Mouse (Mus musculus) megakaryocyte-erythroid progenitor cell, adult 5-6 weeks (primary cell): ENCODE data around the gene Hist1h2ad. TPM values are rescaled to one million over a fixed set of nuclear protein-coding genes. Genes with fewer than 3 reads are reported as not detected.

Experiments used
- ATAC-seq: replicated peaks from 2 replicates; pipeline ENCODE4 v1.8.0; 2016; ENCODE audit warnings: mild to moderate bottlenecking, inconsistent platforms; ENCODE audit not compliant: severe bottlenecking, poor library complexity, low FRiP score, low TSS enrichment
- total RNA-seq, 2 experiments: library from RNA; stranded (forward) in 1 of 2; stranded (reverse) in 1 of 2; fragments of 200-1000, 215-1000 nt in 1 of 2; fragments of >200 nt in 1 of 2; fragmentation: Nextera tagmentation in 1 of 2; gene quantifications; 2 replicates each; pipeline ENCODE4 v1.2.3; 2014 to 2017

The Hist1h2ad gene
- total RNA-seq, 2 experiments from 2014 or later, result 11.1 to 1,317 TPM

DNA sequence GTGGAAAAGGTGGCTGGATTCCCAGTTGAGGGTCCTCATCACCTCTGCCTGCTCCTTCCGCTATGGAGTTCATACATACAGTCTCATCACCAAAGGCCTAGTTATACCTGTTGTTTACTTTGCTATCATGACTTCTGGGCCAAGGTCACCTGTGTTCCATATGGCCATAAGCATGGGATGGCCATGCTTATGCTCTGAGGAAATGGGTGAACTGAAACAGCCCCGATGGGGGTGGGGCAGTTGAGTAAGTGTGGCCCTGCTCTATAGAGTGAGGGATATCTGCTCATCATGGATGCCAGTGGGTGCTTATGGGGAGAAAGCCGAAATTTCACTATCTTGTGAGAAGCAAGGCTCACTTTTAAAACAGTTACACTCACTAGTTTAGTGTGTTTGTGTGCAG is 30.9 kb downstream of the Hist1h2ad start:
- ATAC-seq, result no peak

DNA sequence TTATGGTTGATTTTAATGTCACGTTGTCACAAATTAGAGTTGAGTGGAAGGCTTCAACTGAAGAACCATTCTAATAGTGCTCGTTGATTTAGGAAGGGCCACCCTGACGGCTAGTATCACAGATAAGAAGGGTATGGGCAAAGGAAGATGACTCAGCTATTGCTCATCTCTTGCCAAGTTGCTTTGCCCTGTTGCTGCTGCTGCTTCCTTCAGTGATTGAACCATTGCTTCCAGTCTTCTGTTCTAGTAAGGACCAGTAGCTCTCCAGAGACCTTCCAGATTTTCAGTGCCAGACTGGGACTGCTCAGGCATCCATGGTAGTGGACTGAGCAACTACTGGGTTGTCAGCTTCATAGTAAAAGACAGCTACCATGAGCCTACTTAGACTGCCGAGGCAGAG is 35.0 kb downstream of the Hist1h2ad start:
- ATAC-seq, result peak; percentile 93

DNA sequence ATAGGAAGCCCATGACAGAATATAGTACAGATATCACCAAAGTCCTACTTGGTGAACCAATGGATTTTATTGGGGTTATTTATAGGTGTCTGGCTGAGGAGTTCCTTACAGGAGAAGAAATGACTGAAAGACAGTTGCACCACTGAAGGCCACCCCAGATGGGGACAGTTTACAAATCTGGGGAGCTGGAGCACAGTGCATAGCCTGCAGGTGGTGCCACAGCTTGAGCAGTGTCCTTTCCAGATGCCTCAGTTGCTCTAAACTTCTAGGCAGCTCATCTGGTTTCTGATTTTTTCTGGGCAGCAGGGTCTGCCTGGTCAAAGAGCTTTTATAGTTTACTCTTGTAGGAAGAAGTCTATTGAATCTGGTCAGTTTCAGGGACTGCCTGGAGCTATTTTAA is 35.7 kb downstream of the Hist1h2ad start:
- no peak for ATAC-seq

DNA sequence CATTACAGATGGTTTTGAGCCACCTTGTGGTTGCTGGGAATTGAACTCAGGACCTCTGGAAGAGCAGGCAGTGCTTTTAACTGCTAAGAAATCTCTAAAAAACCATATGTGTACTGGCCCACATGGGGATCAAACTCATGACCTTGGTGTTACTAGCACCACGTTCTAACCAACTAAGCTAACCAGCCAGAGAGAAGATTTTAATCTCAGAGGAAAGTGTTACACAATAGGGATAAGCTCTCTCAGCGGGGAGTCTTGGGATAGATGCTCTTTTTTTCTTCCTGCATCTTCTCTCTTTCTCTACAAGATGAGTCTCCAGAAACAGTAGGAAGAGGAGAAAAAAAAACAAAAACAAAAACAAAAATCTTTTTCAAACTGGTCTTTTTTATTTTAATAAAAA is 36.2 kb downstream of the Hist1h2ad start:
- ATAC-seq, result no peak

DNA sequence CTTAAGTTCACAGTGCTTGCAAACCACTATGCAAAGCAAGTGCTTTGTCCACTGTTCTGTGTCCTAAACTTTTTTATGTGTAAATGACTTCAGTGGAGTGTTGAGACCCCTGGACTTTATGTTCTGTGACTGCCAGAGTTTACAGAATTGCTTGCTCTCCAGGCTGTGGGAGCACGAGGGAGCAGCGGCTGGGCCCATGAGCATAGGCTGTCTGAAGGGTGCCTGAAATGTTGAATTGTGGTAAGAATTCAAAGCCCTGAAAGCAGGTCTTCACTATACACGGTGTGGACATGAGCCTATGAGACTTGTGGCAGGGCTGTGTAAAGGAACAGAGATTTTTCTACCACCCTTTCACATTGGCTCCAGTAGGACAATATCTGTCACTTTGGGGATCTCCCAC is 37.5 kb downstream of the Hist1h2ad start:
- no peak for ATAC-seq

DNA sequence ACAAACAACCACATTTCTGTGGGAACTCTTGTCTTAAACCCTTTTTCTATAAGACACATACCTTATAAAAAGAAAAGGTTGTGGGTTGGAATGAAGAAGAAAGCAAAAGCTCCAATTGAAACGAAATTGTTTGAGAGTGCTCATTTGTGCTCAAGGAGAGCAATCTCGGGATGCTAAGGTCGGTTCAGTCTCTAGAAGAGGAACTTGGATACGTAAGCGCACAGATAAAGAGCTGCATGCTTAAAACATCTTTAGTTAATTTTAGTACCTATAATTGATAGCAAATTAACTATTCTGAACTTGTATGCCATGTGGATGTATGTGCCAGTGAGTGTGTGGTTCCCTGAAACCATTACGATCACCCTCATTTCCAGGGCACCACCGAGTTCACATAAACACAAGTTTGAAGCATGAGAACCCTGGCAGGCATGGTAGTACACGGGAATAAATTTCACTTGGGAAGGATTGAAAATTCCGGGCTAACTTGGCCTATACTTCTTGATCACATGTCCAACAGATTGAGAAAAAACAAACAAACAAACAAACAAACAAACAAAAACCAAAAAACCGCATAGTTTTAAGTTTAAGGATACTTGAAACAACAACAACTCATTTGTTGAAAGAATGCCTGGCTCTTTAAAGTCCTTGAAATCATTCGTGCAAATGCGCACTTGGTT is 46.0 kb downstream of the Hist1h2ad start:
- no peak for ATAC-seq

DNA sequence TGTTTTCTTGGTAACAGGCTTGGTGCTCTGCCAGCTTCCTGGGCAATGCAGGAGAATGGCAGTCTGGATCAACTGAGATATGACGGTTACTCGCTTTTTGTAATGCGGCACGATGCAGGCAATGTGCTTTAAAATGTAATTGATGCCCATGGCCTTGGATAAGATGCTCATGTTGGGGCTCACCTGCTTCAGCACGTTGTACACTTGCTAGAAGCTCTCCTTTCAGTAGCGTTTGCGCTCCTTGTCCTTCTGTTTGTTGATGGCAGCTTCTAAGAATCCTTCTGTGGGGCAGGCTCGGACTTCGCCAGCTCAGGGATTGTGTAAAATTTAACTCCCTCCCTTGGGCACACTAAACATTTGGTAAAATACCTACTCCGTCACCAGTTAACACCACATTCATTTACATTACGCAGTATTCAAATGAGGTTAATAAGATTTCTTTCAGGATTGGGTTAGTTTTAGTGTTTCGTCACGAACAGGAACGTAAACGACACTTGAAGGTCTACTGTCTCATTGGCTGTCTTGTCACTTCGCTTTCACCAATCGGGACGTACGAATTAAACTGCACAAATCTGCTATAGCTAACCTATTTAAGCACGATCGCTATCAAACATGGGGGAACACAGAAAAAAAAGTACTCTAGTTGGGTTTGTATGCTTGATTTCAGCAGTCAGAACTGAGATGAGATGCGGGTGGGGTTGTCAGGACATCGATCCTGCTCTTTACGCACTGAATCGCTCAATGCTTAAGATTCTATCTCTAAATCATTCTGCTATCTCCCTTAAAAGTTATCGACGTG is 46.8 kb downstream of the Hist1h2ad start, which contains the start of gene Hist1h2be:
Gene Hist1h2be, minus strand, starts transcription at position 392 of the 799 bp plus-strand sequence.
- peak; percentile 73 for ATAC-seq

DNA sequence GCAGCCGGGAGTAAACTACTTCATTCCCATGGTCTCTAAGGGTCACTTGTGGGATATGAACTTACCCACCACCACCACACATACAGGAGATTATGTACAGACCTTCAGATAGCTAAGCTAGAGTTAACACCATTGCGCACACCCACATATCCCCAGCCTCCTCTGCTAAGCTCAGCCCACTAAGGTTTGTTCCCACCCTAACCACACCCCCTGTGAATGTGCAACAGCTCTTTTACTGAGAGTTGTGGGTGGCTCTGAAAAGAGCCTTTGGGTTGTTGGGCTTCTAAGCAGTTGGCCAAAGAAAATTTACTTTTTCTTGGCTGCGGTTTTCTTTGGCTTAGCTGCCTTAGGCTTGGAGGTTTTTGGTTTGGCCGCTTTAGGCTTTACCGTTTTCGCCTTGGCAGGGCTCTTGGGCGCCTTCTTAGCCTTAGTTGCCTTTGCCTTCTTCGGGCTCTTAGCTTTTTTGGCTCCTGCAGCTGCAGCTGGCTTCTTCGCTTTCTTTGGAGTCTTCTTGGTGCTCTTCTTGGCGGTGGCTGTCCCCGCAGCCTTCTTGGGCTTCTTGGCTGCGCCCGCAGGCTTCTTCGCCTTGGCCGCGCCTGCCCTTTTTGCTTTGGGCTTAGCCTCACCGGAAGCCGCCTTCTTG is 47.5 kb downstream of the Hist1h2ad start:
- peak; percentile 77 for ATAC-seq

DNA sequence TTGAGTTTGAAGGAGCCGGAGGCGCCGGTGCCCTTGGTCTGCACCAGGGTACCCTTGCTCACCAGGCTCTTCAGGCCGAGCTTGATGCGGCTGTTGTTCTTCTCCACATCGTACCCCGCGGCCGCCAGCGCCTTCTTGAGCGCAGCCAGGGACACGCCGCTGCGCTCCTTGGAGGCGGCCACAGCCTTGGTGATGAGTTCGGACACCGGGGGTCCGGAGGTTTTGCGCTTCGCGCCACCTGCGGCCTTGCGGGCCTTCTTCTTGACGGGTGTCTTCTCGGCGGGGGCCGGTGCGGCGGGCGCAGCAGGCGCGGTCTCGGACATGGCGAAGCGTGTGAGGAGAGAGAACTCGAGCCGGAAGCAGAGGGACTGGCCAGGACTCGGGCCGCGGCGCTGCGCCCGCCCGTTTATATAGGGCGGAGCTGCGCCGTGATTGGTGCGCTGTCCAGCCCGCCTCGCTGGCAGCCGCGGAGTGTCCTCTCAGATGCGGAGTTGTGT is 48.0 kb downstream of the Hist1h2ad start, which contains the start of gene Hist1h1e:
Gene Hist1h1e, minus strand, starts transcription at position 384 of the 497 bp plus-strand sequence.
- peak; percentile 62 for ATAC-seq

DNA sequence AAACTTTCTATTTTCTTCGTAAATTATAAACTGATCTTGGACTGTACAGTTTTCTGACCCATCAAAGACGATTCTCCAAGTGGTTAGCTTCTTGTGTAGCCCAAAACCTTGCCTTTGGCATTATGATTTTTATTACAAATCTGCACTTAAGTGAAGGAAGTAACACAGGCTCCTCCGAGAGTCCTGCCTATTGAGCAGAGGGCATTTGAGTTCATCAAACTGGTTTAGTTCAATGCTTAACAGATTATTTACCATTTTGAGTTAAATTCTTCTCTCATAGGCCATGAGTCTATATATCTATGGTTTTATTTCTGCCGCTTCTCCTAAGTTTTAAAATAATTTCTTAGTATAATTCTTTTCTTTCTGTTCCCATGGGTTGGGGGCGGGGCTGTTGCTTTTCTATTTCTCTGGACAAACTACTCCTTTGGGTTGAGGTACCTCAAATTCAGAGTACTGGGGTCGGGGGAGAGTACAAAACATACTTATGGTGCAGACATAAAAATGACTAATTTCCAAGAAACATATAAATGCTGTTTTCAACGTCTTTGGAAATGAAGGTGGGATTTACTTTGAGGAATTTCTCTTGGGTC is 48.8 kb downstream of the Hist1h2ad start:
- no peak for ATAC-seq

Other genes starting within 250 kb of the Hist1h2ad start
Only the 30 nearest of the 35 such genes appear.
- 8.0 and 10.7 TPM in 2 replicates for gene Abt1, start 150.5 kb upstream of the Hist1h2ad start, total RNA-seq (2014; fragmentation: Nextera tagmentation)
- gene Abt1, start 150.5 kb upstream of the Hist1h2ad start, total RNA-seq (2017), result 12.8 and 13.7 TPM in 2 replicates
- not detected in 2 replicates for gene Btn1a1, start 108.5 kb upstream of the Hist1h2ad start, total RNA-seq (2014; fragmentation: Nextera tagmentation)
- not detected in 2 replicates for gene Btn1a1, start 108.5 kb upstream of the Hist1h2ad start, total RNA-seq (2017)
- not detected in 2 replicates for gene Btn2a2, start 85.5 kb upstream of the Hist1h2ad start, total RNA-seq (2014; fragmentation: Nextera tagmentation)
- gene Btn2a2, start 85.5 kb upstream of the Hist1h2ad start, total RNA-seq (2017), result not detected in 2 replicates
- gene Hist1h4h, start 43.3 kb upstream of the Hist1h2ad start, total RNA-seq (2014; fragmentation: Nextera tagmentation), result 115 and 209 TPM in 2 replicates
- gene Hist1h4h, start 43.3 kb upstream of the Hist1h2ad start, total RNA-seq (2017), result 683 and 1,187 TPM in 2 replicates
- 41.1 and 66.5 TPM in 2 replicates for gene Hist1h2af, start 40.5 kb upstream of the Hist1h2ad start, total RNA-seq (2014; fragmentation: Nextera tagmentation)
- gene Hist1h2af, start 40.5 kb upstream of the Hist1h2ad start, total RNA-seq (2017), result 1,297 and 1,759 TPM in 2 replicates
- 189 and 293 TPM in 2 replicates for gene Hist1h3g, start 39.0 kb upstream of the Hist1h2ad start, total RNA-seq (2014; fragmentation: Nextera tagmentation)
- gene Hist1h3g, start 39.0 kb upstream of the Hist1h2ad start, total RNA-seq (2017), result 189 and 625 TPM in 2 replicates
- gene Hist1h2bh, start 31.0 kb upstream of the Hist1h2ad start, total RNA-seq (2014; fragmentation: Nextera tagmentation), result 31.9 and 110 TPM in 2 replicates
- gene Hist1h2bh, start 31.0 kb upstream of the Hist1h2ad start, total RNA-seq (2017), result 85.7 and 165 TPM in 2 replicates
- gene Hist1h3f, start 30.3 kb upstream of the Hist1h2ad start, total RNA-seq (2014; fragmentation: Nextera tagmentation), result 31.6 and 53.6 TPM in 2 replicates
- 69.9 and 132 TPM in 2 replicates for gene Hist1h3f, start 30.3 kb upstream of the Hist1h2ad start, total RNA-seq (2017)
- gene Hist1h4f, start 22.7 kb upstream of the Hist1h2ad start, total RNA-seq (2014; fragmentation: Nextera tagmentation), result 281 and 340 TPM in 2 replicates
- 1,052 and 1,693 TPM in 2 replicates for gene Hist1h4f, start 22.7 kb upstream of the Hist1h2ad start, total RNA-seq (2017)
- gene Hist1h1d, start 21.1 kb upstream of the Hist1h2ad start, total RNA-seq (2014; fragmentation: Nextera tagmentation), result 29.5 and 42.3 TPM in 2 replicates
- 81.4 and 84.0 TPM in 2 replicates for gene Hist1h1d, start 21.1 kb upstream of the Hist1h2ad start, total RNA-seq (2017)
- gene Hist1h3e, start 12.0 kb upstream of the Hist1h2ad start, total RNA-seq (2014; fragmentation: Nextera tagmentation), result 124 and 193 TPM in 2 replicates
- 254 and 322 TPM in 2 replicates for gene Hist1h3e, start 12.0 kb upstream of the Hist1h2ad start, total RNA-seq (2017)
- gene Hist1h2ae, start 3.2 kb upstream of the Hist1h2ad start, total RNA-seq (2014; fragmentation: Nextera tagmentation), result 5.7 and 12.6 TPM in 2 replicates
- 237 and 359 TPM in 2 replicates for gene Hist1h2ae, start 3.2 kb upstream of the Hist1h2ad start, total RNA-seq (2017)
- gene Hist1h2bg, start 3.0 kb upstream of the Hist1h2ad start, total RNA-seq (2014; fragmentation: Nextera tagmentation), result 386 and 627 TPM in 2 replicates
- gene Hist1h2bg, start 3.0 kb upstream of the Hist1h2ad start, total RNA-seq (2017), result 891 and 1,210 TPM in 2 replicates
- gene Hist1h2bf, start 185 bp upstream of the Hist1h2ad start, total RNA-seq (2014; fragmentation: Nextera tagmentation), result 342 and 512 TPM in 2 replicates
- gene Hist1h2bf, start 185 bp upstream of the Hist1h2ad start, total RNA-seq (2017), result 329 and 662 TPM in 2 replicates
- 123 and 185 TPM in 2 replicates for gene Hist1h3d, start 1.4 kb downstream of the Hist1h2ad start, total RNA-seq (2014; fragmentation: Nextera tagmentation)
- gene Hist1h3d, start 1.4 kb downstream of the Hist1h2ad start, total RNA-seq (2017), result 84.0 and 189 TPM in 2 replicates
- 470 and 507 TPM in 2 replicates for gene Hist1h4d, start 7.2 kb downstream of the Hist1h2ad start, total RNA-seq (2014; fragmentation: Nextera tagmentation)
- gene Hist1h4d, start 7.2 kb downstream of the Hist1h2ad start, total RNA-seq (2017), result 756 and 1,171 TPM in 2 replicates
- 26.9 and 37.8 TPM in 2 replicates for gene Hist1h2be, start 46.7 kb downstream of the Hist1h2ad start, total RNA-seq (2014; fragmentation: Nextera tagmentation)
- gene Hist1h2be, start 46.7 kb downstream of the Hist1h2ad start, total RNA-seq (2017), result 47.9 and 73.4 TPM in 2 replicates
- gene Hist1h1e, start 48.2 kb downstream of the Hist1h2ad start, total RNA-seq (2014; fragmentation: Nextera tagmentation), result 289 and 399 TPM in 2 replicates
- 199 and 265 TPM in 2 replicates for gene Hist1h1e, start 48.2 kb downstream of the Hist1h2ad start, total RNA-seq (2017)
- 3.8 and 6.0 TPM in 2 replicates for gene Hist1h2ac, start 109.6 kb downstream of the Hist1h2ad start, total RNA-seq (2014; fragmentation: Nextera tagmentation)
- 56.0 and 87.4 TPM in 2 replicates for gene Hist1h2ac, start 109.6 kb downstream of the Hist1h2ad start, total RNA-seq (2017)
- 74.9 and 133 TPM in 2 replicates for gene Hist1h2bc, start 109.8 kb downstream of the Hist1h2ad start, total RNA-seq (2014; fragmentation: Nextera tagmentation)
- gene Hist1h2bc, start 109.8 kb downstream of the Hist1h2ad start, total RNA-seq (2017), result 136 and 209 TPM in 2 replicates
- gene Hist1h1t, start 121.4 kb downstream of the Hist1h2ad start, total RNA-seq (2014; fragmentation: Nextera tagmentation), result 1.3 TPM in 1 of 2 replicates, not detected in the other
- 1.3 TPM in 1 of 2 replicates, not detected in the other for gene Hist1h1t, start 121.4 kb downstream of the Hist1h2ad start, total RNA-seq (2017)
- gene Hist1h4c, start 124.1 kb downstream of the Hist1h2ad start, total RNA-seq (2014; fragmentation: Nextera tagmentation), result 153 and 163 TPM in 2 replicates
- 166 and 397 TPM in 2 replicates for gene Hist1h4c, start 124.1 kb downstream of the Hist1h2ad start, total RNA-seq (2017)
- not detected in 2 replicates for gene Hfe, start 136.5 kb downstream of the Hist1h2ad start, total RNA-seq (2014; fragmentation: Nextera tagmentation)
- gene Hfe, start 136.5 kb downstream of the Hist1h2ad start, total RNA-seq (2017), result 0.27 and 1.9 TPM in 2 replicates
- gene Hist1h1c, start 164.4 kb downstream of the Hist1h2ad start, total RNA-seq (2014; fragmentation: Nextera tagmentation), result 152 and 164 TPM in 2 replicates
- 474 and 577 TPM in 2 replicates for gene Hist1h1c, start 164.4 kb downstream of the Hist1h2ad start, total RNA-seq (2017)
- 81.7 and 130 TPM in 2 replicates for gene Hist1h3c, start 171.2 kb downstream of the Hist1h2ad start, total RNA-seq (2014; fragmentation: Nextera tagmentation)
- 369 and 555 TPM in 2 replicates for gene Hist1h3c, start 171.2 kb downstream of the Hist1h2ad start, total RNA-seq (2017)
- gene Hist1h2bb, start 172.4 kb downstream of the Hist1h2ad start, total RNA-seq (2014; fragmentation: Nextera tagmentation), result 322 and 625 TPM in 2 replicates
- gene Hist1h2bb, start 172.4 kb downstream of the Hist1h2ad start, total RNA-seq (2017), result 4,065 and 6,565 TPM in 2 replicates
- 69.7 and 80.3 TPM in 2 replicates for gene Hist1h2ab, start 176.7 kb downstream of the Hist1h2ad start, total RNA-seq (2014; fragmentation: Nextera tagmentation)
- gene Hist1h2ab, start 176.7 kb downstream of the Hist1h2ad start, total RNA-seq (2017), result 1,316 and 2,308 TPM in 2 replicates
- gene Hist1h3b, start 177.9 kb downstream of the Hist1h2ad start, total RNA-seq (2014; fragmentation: Nextera tagmentation), result 324 and 486 TPM in 2 replicates
- gene Hist1h3b, start 177.9 kb downstream of the Hist1h2ad start, total RNA-seq (2017), result 276 and 731 TPM in 2 replicates
- 164 and 186 TPM in 2 replicates for gene Hist1h4b, start 182.6 kb downstream of the Hist1h2ad start, total RNA-seq (2014; fragmentation: Nextera tagmentation)
- gene Hist1h4b, start 182.6 kb downstream of the Hist1h2ad start, total RNA-seq (2017), result 396 and 733 TPM in 2 replicates
- gene Hist1h4a, start 186.8 kb downstream of the Hist1h2ad start, total RNA-seq (2014; fragmentation: Nextera tagmentation), result 58.4 and 68.4 TPM in 2 replicates
- 328 and 432 TPM in 2 replicates for gene Hist1h4a, start 186.8 kb downstream of the Hist1h2ad start, total RNA-seq (2017)